Mouse (Mus musculus) retina, postnatal 7 days (tissue): Measurements from ENCODE around the gene Ccdc97.

Experiments
- DNase-seq: peaks from one replicate; pipeline ENCODE4 v3.0.0-alpha.2; 2012; ENCODE audit warnings: low read depth, low spot score

Gene Ccdc97

GRCm38 (mm10) chr7:25688810-25689586 is 29.9 kb downstream of the Ccdc97 start:
- no peak for DNase-seq

- no peak for DNase-seq
Measured at GRCm38 (mm10) chr7:25687811-25688401, 31.0 kb downstream of the Ccdc97 start.

- DNase-seq = no peak
Measured at GRCm38 (mm10) chr7:25686680-25687531, 32.0 kb downstream of the Ccdc97 start, which contains the start of gene Tgfb1. Gene Tgfb1 (plus strand): TSS chr7:25687002.

GRCm38 (mm10) chr7:25685926-25686470 is 32.9 kb downstream of the Ccdc97 start:
- DNase-seq = no peak

GRCm38 (mm10) chr7:25684659-25685058 is 34.2 kb downstream of the Ccdc97 start:
- no peak for DNase-seq

GRCm38 (mm10) chr7:25683474-25684180 is 35.3 kb downstream of the Ccdc97 start:
- no peak for DNase-seq

- DNase-seq = no peak
Measured at GRCm38 (mm10) chr7:25681341-25682231, 37.3 kb downstream of the Ccdc97 start.

- DNase-seq = peak; percentile 94
Measured at GRCm38 (mm10) chr7:25680514-25681258, 38.2 kb downstream of the Ccdc97 start, which contains the start of gene B9d2. Gene B9d2 (plus strand): TSS chr7:25680780.

- DNase-seq = no peak
Measured at GRCm38 (mm10) chr7:25679971-25680370, 38.9 kb downstream of the Ccdc97 start.

GRCm38 (mm10) chr7:25677013-25677412 is 41.9 kb downstream of the Ccdc97 start:
- DNase-seq = no peak

GRCm38 (mm10) chr7:25676085-25676781 is 42.7 kb downstream of the Ccdc97 start:
- DNase-seq = peak; percentile 76

GRCm38 (mm10) chr7:25675405-25675804 is 43.5 kb downstream of the Ccdc97 start:
- no peak for DNase-seq

GRCm38 (mm10) chr7:25674719-25675300 is 44.1 kb downstream of the Ccdc97 start, which contains the start of gene Tmem91:
Gene Tmem91 (minus strand): TSS chr7:25675166.
- DNase-seq = no peak

GRCm38 (mm10) chr7:25674297-25674696 is 44.6 kb downstream of the Ccdc97 start:
- DNase-seq = no peak

GRCm38 (mm10) chr7:25672442-25672841 is 46.4 kb downstream of the Ccdc97 start:
- no peak for DNase-seq

- DNase-seq = no peak
Measured at GRCm38 (mm10) chr7:25671686-25672085, 47.2 kb downstream of the Ccdc97 start.

- DNase-seq = no peak
Measured at GRCm38 (mm10) chr7:25670096-25670495, 48.8 kb downstream of the Ccdc97 start.

- DNase-seq = no peak
Measured at GRCm38 (mm10) chr7:25669631-25670030, 49.3 kb downstream of the Ccdc97 start.
